Mouse (Mus musculus) thymus, postnatal 4 days (tissue): ENCODE results near the gene Tspan15.
A peak's percentile ranks its signal among the peaks of the same experiment; 100 is the strongest.

Experiments used
- DNase-seq: peaks from one replicate; pipeline ENCODE4 v3.0.0; 2021

Gene Tspan15

DNA sequence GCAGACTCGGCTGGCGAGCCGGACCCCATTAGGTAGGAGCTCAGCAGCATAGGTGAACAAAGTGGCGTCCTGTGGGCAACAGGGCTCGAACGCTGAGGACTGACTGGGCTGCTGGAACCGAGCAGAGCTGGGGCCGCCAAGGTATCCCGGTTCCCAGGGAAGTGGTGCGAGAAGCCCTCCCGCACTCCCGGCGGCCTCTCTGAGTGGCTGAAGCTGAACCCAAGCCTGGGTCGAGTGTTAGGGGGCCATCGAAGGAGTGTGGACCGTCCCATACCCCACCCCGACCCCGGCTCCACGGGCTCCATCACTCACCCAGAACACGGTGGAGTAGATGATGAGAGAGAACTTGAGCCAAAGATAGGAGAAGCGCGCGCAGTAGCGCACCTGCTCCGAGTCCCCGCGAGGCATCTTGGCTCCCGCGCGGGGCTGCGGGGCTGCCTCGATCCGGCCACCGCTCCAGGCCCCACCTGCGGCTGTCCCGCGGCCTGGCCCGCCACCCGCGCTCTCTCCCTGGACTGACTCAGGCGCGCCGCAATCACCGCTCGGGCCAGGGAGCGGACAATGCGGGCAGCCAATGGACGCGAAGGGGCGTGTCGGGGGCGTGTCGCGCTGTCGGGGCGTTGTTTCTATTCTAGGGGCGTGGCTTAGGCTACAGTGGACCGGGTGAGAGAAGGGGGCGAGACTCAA lies at the start of gene Tspan15:
Gene Tspan15 (minus strand): TSS at position 544 of the 687 bp plus-strand sequence.
- peak; percentile 86 for DNase-seq

DNA sequence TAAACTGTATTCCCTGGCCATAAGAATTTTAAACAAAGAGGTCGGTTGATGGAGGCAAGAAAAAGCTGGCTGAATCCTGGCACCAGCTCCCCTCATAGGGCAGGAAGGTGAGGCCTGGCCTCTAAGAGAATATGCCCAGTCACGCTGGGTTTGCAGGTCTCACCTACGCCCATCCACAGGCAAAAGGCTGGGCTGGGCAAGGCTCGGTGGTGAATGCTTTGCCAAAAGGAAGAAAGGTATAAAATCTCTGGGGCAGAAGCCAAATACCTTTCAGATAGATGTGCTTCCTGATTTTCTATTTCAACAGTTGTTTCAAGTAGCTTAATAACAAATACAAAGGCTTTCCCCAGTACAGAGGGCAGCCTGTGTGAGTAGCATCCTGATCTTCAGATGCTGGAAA lies 48.6 kb upstream of the Tspan15 start:
- no peak for DNase-seq

DNA sequence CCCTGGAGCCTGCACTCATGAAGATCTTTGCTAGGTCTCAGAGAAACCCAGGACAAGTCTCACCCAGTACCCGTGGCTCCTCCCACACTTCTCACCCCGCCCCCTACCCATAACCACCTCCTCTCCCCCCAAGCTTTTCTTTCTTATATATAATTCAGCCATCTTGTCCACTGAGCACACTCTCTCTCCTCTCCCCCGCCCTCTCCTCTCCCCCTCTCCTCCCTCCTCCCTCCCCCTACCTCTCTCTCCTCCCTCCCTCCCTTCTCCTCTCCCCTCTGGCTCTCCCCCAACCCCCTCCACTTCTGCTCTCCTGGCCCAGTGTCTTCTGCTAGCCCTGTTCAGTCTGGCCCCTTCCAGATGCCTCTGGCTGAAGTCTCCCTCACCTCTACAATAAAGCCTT lies 48.0 kb upstream of the Tspan15 start:
- DNase-seq: no peak

DNA sequence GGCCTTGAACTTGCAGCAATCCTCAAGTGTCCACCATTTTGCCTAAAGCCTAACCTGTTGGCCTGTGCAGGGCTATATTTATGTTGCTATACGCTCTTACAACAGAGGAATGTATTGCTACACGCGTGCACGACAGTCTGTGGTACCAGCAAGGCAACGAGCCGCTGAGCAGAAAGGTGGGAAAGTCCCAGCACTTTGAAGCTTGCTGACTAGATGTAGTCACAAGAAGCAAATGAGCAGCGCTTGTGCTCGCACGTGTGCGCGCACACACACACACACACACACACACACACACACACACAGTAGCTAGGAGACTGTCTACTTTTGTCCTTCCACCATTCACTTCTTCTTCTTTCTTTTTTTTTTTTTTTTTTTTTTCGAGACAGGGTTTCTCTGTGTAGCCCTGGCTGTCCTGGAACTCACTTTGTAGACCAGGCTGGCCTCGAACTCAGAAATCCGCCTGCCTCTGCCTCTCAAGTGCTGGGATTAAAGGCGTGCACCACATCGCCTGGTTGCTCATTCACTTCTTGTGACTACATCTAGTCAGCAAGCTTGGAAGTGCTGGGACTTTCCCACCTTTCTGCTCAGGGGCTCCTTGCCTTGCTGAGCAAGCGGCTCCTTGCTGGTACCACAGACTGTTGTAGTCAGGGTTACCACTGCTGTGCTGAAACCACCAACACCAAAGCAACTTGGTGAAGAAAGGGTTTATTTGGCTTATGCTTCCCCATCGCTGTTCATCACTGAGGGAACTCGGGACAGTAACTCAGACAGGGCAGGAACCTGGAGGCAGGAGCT lies 46.6 kb upstream of the Tspan15 start:
- no peak for DNase-seq

DNA sequence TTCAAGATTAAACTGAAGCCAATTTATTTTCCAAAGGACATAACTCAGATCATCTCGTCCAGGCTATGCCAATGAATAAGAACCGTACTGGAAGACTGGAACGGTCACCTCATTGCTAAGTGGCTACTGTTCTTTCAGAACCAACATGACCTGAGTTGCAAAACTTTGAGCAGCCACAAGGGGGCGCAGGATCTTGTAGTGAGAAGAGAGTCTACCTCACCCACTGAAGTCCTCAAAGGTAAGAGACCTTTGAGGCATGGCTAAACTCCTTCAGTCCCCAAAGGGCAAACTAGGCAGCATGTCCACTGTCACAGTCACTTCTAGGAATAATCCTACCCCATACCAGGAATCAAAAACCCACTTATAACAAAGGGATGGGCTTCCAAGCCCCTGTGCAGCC lies 44.2 kb upstream of the Tspan15 start:
- peak; percentile 93 for DNase-seq

DNA sequence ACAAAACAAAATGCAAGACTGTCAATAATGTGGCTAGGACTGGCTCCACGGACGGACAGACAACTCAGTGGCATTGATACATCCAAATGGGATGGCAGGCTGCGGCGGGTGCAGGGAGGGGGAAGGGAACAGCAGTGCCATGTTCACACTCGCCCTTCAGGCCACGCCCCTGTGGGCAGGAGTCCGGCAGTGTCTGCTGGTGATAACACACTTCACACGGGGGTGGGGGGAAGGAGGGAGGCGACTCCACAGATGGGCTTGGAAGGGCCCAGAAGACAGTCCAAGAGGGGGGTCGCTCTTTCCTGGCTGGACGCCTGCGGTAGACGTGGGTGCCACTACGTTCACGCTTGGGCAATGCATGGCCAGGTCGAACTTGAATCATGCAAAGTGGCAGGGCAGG lies 38.2 kb upstream of the Tspan15 start:
- no peak for DNase-seq

DNA sequence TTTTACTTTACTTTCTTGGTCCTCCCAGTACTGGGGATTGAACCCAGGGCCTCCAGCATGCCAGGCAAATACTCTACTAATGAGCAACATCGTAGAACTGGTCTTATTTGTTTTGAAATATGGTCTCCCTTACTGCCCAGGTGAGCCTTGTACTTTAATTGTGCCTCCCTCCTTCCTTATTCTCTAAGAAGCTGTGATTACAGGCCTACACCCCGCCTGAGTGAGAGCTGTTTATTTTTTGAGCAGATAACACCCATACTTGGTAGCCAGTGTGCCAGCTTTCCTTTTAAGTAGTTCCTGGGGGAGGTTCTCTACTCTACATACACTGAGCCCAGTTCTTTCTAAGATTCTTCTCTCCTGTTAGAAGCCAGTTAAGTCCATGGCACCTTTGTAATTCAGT lies 33.2 kb upstream of the Tspan15 start:
- no peak for DNase-seq

DNA sequence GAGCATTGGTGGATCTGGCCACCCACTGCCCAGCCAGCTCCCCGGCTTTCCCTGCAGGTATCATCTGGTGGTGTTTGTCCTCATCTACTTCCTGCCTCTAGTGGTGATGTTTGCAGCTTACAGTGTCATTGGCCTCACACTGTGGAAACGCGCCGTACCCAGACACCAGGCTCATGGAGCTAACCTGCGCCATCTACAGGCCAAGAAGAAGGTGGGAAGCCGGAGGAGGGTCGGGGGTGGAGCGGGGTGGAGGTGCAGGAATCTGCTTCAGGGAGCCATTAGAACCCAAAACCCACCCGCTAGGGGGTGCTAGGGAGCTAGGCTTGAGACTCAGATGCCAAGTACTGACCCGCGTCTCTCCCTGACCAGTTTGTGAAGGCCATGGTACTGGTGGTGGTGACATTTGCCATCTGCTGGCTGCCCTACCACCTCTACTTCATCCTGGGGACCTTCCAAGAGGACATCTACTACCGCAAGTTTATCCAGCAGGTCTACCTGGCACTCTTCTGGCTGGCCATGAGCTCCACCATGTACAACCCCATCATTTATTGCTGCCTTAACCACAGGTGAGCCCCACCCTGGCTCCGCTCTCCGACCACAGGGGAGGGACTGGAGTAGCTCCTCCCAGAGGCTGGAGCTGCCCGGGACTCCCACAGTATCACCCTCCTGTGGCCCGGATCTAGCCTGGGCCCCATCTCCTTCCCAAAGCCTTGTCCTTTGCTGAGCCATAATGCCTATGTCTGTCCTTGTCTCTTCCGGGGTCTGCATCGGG lies 30.2 kb upstream of the Tspan15 start:
- DNase-seq: peak; percentile 88

DNA sequence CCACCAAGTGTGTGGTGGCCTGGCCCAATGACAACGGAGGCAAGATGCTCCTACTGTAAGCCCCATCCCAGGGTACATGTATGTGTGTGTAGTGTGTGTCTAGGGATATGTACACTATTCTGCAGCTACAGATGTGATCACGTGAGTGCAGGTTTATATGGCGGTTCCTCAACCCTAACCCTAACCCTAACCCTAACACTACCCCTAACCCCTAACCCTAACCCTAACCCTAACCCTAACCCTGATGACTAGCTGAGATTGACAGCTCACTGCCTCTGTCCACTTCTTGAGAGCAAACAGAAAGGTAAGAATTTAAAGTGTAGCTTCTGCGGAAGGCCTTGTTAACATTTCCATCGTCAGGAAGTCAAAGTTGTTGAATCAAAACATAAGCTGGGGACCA lies 27.2 kb upstream of the Tspan15 start:
- no peak for DNase-seq

DNA sequence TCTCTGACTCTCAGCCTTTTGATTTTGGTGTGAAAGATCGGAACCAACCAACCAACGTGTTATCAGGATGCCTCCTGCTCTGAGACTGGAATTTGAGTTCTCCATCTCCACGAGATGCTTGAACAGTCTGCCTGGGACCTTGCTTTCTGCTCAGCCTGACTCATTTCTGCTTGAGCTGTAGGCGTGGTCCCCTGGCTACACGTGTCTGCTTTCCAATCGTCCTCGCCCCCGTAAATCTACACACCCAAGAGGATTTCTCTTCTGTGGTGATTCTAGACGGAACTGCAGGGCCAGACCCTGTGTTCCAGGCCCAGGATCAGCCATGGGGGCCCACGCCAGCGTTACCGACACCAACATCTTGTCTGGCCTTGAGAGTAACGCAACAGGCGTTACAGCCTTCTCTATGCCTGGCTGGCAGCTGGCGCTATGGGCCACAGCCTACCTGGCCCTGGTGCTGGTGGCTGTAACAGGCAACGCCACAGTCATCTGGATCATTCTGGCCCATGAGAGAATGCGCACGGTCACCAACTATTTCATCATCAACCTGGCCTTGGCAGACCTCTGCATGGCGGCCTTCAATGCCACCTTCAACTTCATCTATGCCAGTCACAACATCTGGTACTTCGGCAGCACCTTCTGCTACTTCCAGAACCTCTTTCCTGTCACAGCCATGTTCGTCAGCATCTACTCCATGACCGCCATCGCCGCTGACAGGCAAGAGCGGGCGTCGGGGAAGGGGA lies 21.6 kb upstream of the Tspan15 start:
- no peak for DNase-seq

DNA sequence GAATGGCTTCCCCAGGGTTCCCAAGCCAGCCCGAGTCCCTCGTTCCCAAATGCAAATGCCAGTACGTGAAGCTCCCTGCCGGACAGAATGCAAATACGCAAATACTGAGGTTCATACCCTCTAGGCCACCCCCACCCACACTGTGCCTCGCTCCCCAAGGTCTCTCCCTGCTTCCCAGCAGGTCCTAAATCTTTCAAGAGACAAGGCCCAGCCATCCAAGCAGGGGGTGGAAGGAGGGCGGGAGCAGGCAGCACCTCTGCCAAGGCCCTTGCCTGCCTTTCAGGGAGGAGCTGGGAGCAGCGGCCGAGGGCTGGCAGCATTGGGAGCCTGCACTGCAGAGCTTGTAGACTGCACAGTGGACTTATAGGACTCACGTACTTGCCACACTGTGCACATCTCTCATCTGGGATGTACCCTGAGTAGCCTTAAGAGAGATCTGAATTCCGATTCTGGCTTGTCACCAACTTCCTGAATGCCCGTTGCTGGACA lies 21.0 kb upstream of the Tspan15 start, which contains the start of gene Tacr2:
Gene Tacr2 (plus strand): TSS at position 439 of the 489 bp plus-strand sequence.
- DNase-seq: no peak

DNA sequence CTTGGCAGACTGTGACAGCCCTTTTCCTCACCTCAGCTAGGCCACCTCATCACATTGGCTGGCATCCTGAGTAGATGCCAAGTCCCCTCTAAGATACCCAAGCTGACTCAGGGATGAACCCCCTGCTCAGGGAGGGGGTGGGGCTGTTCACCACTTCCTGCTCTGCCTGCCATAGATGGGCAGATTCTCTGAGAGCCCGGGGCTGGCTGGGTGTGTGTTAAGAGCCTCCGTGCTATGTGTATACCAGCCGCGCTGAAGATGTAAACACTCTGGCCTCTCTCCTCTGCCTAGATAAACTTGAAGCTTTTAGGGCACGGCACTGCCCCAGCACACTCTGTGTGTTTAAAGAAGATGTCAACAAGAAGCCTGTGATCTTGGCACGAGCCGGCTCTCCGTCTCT lies 16.8 kb upstream of the Tspan15 start:
- peak; percentile 81 for DNase-seq

DNA sequence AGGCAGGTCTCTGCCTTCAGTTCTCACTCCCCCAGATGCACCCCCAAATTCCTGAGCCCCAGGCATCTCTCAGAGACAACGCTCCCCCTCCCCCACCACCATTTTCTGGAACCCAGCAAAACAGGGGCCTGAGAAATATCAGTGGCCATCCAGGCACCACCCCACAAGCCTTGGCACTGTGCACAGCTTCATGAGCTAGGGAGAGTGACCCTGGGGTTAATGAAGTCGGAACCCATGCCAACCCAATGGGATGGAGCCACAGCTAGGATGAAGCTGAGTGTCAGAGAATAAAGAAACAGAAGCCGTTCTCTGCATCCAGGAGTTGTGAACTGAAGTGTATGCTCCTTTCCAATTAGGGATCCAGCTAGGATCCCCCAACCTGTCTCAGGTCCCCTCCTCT lies 16.1 kb upstream of the Tspan15 start:
- no peak for DNase-seq

DNA sequence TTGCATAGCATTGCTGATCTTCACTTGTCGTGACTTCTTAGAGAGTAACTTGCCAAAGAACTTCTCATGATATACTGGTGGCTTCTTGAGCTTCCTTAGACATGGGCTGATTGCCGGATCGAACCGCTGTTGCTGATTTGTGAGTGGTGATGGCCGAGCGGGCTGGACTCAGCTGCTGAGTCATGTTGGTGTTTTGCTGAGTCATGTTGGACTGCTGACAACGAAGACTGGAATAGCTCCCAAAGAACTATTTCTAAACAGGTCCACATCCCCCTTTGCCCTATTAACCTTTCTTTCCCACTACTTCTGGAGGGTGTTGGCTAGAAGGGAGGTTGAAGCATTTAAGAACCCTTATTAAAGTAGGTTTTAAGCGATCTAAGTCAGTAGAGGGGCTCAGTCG lies 13.0 kb upstream of the Tspan15 start:
- DNase-seq: no peak

DNA sequence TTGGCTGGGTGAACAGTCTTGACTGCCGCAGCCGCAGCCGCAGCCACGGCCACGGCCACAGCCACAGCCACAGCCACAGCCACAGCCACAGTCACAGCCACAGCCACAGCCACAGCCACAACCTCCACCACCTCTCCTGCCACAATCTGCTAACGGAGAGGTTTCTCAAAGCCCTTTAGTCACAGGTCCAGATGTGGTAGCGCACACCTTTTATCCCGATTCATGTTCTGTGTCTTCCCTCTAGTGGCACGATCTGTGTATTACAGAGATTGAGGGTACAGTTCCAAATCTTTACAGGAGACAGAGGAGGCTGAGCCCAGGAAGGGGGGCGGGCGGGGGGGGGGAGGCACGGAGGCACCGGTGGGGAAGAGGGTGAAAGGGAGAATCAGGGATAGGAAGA lies 11.8 kb upstream of the Tspan15 start:
- peak; percentile 68 for DNase-seq

DNA sequence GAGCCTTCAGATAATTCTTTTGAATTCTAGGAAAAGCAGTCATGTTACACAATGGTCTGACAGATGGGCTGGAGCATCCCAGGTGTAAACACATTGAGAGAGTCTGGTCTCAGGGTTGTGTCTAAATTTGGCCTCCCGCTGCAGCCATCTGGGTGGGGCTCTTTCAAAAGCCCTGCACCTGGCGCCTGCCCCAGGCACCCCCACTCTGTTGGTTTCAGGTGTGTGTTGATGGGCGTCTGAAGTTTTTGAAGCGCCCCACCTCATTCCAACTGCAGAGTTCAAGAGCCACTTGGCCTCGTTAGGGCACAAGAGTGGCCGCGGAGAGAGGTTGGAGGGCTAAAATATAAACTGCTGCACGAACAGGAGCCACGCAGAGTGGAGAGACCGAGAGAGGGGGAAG lies 11.3 kb upstream of the Tspan15 start:
- peak; percentile 19 for DNase-seq

DNA sequence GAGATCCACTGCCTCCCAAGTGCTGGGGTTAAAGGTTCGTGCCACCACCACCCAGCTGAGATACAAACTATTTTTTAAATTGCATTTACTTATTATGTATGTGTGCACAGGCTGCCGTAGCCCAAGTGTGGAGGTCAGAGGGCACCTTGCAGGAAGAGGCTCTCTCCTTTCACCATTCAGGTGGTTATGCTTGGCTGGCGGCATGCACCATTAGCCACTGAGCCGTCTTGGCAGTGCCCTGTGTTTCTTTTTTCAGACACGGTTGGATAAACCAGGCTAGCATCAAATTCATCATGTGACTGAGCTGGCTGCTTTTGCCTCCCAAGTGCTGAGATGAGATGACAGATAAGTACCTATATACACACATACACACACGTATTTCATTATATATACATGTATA lies 8.2 kb upstream of the Tspan15 start:
- DNase-seq: no peak

DNA sequence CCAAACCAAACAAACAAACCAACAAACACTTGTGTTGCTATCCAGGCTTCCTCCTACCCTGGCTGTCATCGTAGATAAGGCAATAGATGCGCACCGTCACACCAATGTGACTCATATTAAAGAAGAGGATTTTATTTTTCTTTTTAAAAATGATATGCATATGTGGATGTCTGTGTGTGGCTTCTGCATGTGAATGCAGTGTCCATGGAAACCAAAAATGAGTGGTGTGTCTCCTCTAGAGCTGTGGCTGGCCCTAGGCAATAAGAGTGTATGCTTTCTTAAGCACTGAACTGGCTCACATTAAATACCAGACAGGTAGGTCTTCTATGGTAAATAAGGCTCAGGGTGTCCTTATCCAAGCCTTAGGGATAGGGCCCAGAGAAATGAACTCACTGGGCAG lies 7.6 kb upstream of the Tspan15 start:
- no peak for DNase-seq

DNA sequence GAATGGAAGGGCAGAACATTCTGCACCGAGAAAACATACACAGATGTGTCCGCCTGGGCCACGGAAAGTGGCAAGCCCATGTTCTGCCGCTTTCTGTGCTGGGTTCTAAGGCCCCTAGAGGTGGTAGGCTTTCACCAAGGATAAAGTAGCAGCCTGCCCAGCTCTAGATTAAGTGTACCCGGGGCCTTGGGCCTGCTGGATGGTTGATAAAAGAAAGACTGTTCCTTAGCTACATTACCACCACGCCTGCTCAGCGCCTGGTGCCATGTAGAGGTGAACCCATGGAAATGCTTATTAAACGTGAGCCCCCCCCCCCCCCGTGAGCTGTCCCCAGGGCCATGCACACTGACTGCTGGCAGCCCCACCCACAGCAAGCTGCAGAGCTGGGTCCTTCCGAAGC lies 6.2 kb upstream of the Tspan15 start:
- no peak for DNase-seq

DNA sequence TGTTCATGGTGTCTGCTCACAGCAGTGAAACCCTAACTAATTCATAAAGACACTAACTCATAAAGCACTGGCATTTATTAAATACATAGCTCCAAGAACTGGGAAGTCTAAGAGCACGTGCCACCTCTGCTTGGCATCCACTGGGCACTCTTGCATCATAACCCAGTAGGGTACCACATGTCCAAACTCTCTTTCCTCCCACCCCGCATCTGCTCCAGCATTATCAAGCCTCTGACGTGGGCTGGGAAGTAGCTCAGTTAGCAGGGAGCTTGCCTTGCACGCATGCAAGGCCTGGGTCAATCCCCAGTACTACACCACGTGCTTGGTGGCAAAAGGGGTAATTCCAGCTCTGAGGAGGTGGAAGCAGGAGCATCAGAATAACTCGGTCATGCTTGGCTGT lies 5.1 kb upstream of the Tspan15 start:
- DNase-seq: no peak

DNA sequence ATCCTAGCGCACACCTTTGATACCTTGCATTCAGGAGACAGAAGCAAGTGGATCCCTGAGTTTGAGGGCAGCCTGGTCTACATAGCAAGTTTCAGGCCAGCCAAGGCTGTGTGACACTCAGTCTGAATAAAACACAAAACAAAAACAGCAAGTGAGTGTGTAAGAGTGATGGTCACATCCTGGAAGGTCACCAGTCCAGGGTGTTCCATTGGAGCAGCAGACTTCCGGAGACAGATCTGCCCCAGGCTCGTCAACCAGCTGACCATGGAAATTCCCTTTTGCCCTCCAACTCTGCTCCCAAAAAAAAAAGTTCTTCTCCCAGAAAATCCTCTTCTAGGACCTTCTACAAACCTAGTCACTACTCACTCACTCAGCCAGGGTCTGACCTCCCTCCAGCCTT lies 760 bp upstream of the Tspan15 start:
- no peak for DNase-seq

DNA sequence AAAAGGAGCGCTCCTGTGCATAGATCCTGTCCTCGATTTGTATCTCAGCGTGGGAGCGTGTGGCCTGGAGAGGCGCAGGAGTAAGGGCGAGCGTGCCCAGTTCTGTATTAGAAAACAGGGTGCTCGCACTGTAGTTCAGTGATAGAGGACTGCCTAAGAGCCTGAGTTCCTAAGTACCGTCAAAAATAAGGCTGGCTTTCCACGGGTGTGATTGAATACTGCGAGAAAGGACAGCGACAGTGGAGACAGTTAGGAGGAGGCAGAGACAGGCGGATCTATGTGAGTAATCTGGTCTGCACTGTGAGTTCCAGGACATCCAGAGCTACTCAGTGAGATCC lies 313 bp upstream of the Tspan15 start:
- DNase-seq: no peak

DNA sequence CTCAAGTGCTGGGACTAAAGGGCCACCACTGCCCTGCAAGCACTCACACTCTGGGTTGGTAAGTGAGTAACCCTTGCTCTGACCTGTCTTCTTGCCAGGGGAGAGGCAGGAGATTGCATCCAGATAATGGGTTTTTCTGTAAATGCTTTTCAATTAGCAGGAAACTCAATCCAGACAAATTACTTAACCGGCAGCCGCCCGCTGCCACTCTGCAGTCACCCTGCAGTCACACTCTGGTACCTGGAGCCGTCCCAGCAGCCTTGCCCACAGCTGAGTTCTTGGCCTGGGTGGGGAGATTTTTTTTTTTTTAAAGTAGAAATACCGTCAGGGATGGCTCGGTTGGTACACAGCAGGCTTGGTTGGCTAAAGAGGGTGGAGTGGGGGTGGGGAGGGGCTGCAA lies 2.9 kb downstream of the Tspan15 start:
- no peak for DNase-seq
